Mouse (Mus musculus) embryo, embryonic 11.5 days (tissue): ENCODE data around the gene Pdzd2.

Experiments
- DNase-seq: peaks from one replicate; pipeline ENCODE4 v3.0.0-alpha.2; 2012; ENCODE audit warnings: low read depth, low spot score

Gene Pdzd2

DNA sequence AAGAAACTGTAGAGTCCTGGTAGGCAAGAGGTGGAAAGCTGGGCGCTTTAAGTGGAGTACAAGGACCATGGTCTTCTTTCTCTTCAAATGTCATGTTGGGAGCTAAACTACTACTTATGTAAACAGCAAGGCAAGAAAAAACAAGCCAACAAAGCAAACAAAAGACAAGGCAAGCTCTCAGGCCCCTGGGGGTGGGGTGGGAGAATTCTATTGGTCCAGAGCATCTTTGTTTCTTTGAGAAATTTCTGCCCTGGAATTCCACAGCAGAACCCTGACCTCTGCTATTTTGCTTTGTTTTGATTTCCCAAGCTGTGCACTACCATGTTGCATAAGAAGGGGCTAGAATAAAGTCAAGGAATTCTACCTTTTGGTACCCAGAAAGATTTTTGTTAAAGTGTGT, 307.4 kb downstream of the Pdzd2 start:
- no peak for DNase-seq

GRCm38 (mm10) chr15:12431684-12432083, 308.0 kb downstream of the Pdzd2 start:
- no peak for DNase-seq

DNA sequence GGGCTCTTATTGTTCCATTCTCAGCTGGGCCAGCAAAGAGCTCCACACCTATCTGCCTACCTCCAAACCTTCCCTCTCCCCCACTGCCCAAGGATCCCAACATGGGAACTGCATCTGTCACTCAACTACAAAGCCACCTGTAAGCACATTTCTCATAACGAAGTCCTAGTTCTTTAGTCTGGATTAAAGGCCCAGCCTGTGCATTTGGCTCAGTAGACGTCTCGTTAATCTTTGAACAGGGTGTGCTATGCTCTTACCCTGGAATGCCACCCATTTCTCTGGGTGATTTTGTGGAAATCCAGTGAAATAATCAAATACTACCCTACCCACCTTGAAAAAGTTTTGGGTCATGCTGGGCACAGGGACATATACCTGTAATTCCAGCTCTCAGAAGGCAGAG, 308.5 kb downstream of the Pdzd2 start:
- DNase-seq, result no peak

DNA sequence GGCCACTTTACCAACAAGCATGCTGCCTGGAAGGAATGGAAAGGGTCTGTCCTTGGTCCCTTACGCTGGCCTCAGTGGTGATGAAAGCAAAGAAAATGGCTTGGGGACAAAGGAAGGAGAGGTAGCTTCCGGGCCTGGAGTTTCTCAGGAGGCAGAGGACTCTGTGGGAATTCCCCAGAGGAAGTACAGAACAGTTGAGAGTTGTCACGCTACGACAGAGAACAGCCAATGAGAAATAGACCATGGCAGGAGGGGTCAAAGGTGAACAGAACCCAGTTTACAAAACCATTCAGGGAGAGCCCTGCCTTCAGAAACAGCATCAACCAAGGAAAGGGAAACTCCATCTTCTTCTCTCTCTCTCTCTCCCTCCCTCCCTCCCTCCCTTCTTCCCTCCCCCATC, 309.1 kb downstream of the Pdzd2 start:
- DNase-seq, result no peak

GRCm38 (mm10) chr15:12429572-12430431, 309.9 kb downstream of the Pdzd2 start:
- DNase-seq, result no peak

DNA sequence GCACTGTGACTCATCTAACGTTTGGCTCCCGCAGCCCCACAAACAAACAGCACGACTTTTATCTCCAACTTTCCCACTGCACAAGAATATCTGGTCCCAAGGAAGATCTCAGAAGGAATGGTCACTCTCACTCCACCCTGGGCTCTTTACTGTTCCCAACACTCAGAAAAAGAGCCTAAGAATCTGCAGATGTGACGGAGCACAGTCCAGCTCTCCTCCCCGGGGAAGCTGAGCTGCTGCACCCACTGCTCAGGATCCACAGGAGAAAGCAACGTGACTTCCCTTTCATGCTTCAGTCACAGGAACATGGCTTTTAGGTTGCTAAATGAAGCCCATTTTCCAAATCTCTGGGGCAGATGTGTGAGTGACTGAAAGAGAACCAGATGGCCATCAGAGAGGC, 311.9 kb downstream of the Pdzd2 start:
- no peak for DNase-seq

DNA sequence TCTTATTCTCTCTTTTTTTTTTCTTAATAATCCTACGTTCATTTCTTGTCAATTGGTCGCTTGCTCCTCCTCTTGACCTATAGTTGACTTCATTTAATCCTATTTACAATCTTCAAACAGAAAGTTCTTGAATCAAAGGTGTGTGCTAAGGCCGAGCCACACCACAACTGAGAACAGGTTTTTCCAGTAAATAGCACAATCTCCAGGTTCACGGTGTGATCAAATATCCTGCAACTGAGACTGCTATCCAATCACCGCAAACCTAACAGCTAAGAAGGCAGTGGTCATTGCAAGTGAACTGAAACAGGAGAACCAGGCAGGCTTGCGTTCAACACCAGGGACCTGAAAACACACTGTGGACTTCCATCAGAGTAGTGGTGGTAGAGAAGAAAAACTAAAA, 313.4 kb downstream of the Pdzd2 start:
- no peak for DNase-seq

DNA sequence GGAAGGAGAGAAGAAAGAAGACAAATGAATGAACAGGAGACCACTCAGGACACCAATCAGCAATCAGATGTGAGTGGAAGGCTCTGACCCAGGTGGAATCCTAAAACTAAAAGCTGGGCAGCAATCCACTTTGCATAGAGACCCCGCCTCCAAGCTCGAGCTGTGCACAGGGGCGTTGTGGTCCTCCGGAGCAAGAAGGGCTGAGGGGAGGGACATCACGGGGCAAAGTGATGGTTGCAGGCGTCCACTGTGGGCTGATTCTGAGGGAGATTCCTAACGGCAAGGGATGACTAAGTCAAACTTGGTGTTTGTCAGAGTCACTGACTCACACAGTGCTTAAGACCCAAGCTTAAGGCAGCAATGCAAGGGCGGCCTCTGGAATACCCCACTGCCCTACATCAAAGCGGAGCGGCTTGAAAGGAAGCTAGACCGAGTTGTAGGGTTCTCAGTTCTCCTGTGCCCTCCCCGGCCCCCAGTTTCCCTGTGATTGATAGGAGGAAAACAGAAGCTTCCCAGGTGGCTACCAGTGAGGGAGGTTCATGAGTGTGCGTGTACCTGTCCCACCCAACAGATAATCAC, 314.6 kb downstream of the Pdzd2 start:
- DNase-seq, result no peak

DNA sequence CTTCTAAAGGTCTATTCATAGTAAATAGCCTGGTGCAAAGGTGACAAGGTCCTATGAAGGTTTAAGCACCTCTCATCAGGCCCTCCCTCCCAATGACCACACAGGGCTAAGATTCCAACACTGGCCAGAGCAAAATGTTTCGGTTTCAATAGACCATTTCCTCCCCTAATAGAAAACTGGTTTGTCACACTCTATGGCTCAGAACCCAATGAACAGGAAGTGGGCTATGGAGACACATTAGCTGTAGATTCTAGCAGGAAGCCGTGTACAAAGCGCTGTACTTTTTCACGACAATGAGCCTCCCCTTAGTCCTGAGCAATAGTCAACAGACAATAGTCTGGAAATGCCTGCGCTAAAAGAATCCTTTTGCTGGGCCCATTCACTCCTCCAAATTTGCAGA, 315.5 kb downstream of the Pdzd2 start:
- no peak for DNase-seq

- DNase-seq, result no peak
Measured at GRCm38 (mm10) chr15:12420915-12421314, 318.8 kb downstream of the Pdzd2 start.

DNA sequence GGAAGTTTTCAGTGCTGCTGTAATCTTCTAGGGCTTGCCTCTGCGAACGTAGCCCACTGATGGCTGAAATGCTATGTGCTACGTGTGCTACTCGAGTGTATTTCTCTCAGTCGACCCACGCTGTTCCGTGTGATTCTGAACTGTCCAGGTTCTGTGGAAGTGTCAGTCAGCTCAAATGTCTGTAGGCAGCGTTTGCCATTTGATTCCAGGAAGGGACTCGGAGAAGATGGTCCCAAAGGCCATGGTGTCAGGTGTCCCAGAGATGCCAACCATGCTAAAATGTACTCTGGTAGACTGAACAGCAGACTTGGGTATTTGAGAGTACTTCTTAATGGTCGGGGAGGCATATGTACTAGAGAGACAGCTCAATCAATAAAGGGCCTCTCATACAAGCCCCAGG, 319.3 kb downstream of the Pdzd2 start:
- DNase-seq, result no peak

DNA sequence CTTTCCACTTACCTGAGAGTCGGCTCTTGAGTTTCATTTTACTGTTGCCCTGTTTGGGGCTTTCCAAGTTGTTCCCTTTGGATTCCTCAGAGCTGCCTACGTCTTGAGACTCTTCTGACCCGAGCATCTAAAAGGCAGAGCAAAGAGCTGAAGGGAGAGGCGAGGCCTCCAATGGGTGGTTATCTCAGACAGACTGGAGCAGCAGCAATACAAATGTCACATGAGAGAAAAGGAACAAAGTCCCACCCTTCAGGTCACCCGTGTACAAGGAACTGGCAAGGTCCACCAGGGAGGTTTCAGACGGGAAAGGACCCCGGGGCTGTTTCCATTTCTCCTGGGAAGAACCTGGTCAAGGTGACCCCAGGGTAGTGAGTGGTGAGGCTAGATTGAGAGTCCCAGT, 320.3 kb downstream of the Pdzd2 start:
- DNase-seq, result no peak

GRCm38 (mm10) chr15:12415536-12416200, 324.1 kb downstream of the Pdzd2 start:
- DNase-seq, result no peak

DNA sequence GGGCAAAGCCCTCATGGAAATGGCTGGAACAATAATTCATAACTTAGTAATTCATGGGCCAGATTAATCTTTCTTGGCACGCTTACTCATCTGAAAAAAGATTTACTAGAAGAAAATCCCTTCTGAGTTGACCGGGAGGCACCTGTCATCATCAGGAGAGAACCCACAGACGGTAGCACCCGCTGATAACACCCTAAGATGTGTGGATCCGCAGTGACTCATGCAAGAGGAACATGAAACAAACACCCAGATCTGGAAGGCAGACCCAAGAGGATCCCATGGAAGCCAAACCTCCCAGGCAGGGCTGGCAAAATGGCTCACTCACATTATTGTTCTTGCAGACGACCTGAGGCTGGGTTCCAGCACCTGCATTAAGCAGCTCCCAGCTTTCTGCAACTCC, 325.0 kb downstream of the Pdzd2 start:
- DNase-seq, result no peak

DNA sequence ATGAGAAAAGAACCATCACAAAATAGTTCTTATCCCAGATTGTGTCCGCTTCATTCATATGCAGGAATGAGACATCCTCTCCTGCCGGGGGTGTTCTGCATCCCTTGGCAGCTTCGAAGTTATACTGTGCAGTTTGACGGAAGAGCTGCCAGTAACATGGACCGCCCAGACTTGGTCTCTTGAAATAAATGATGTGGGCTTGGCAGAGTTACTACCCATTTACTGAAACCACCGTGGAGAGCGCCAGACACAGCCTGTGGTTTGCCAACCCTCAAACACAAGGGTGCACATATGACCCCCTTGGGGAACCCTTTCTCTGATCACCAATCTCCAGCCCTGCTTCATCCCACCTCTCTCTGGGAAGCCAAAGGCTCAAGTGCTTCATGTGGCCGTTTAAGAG, 331.5 kb downstream of the Pdzd2 start:
- DNase-seq, result no peak

GRCm38 (mm10) chr15:12405592-12405991, 334.1 kb downstream of the Pdzd2 start:
- no peak for DNase-seq

GRCm38 (mm10) chr15:12397032-12397431, 342.7 kb downstream of the Pdzd2 start:
- DNase-seq, result no peak

GRCm38 (mm10) chr15:12394758-12395157, 345.0 kb downstream of the Pdzd2 start:
- DNase-seq, result no peak

GRCm38 (mm10) chr15:12388726-12389489, 350.8 kb downstream of the Pdzd2 start:
- no peak for DNase-seq

DNA sequence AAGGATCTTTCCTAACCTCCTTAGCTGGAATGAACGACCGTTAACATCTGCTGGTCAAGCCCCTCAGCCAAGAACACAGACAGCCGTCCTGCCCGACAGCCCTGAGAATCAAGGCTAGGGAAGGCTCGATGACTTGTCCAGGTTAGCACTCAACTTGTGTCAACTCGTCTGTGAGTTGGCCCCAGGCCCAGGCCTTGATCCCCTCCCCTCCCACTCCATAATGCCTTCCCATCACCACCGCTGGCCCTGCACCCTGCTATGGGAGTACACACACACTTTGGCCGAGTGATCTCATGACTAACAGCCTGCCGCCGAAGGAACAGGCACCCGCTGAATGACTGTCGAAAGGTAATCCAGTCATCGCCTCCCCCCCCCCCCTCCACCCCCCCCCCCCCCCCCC, 355.0 kb downstream of the Pdzd2 start:
- no peak for DNase-seq

DNA sequence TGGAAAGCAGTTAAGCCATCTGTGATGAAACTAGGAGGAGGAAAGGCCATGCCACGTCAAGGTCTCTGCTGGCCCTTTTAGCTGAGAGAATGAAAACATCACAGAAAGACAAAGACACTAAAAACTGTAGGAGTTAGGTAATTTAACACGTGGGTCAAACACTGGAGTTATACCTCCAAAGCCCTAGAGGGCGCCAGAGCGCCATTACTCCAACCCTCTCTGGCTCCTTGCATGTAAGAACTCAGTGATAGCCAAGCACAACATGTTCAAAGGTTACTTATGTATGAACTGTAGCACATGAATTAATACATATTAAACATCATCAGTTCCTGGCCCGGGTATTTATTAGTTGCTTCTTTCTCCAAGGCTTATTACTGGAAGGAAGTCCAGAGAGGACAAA, 359.2 kb downstream of the Pdzd2 start:
- no peak for DNase-seq

- DNase-seq, result no peak
Measured at GRCm38 (mm10) chr15:12380057-12380456, 359.7 kb downstream of the Pdzd2 start.
